Mouse (Mus musculus) megakaryocyte, adult 5-6 weeks (primary cell): ENCODE data around the gene Gm3636. TPM values are rescaled to one million over a fixed set of nuclear protein-coding genes. Genes with fewer than 3 reads are reported as not detected.
"Not testable (repeated sequence)": the region's sequence is repeated elsewhere in the genome, so short reads cannot be mapped to it uniquely, and the experiment has no call there.

Source experiments
- ATAC-seq: 2 replicates; pipeline ENCODE4 v1.8.0; 2016; ENCODE audit warnings: mild to moderate bottlenecking, inconsistent platforms; ENCODE audit not compliant: poor library complexity, severe bottlenecking
- total RNA-seq, 2 experiments: library from RNA; stranded (forward) in 1 of 2; stranded (reverse) in 1 of 2; fragments of 153-499, 151-499 nt in 1 of 2; fragments of 221-1000, 200-1000 nt in 1 of 2; gene quantifications; 2 replicates each; pipeline versions ENCODE4 v1.2.3 to v1.2.4; 2015 to 2017

The Gm3636 gene
- total RNA-seq (2015) (0.50 TPM in 1 of 2 replicates, not detected in the other), total RNA-seq (2017) (not detected in 2 replicates)

DNA sequence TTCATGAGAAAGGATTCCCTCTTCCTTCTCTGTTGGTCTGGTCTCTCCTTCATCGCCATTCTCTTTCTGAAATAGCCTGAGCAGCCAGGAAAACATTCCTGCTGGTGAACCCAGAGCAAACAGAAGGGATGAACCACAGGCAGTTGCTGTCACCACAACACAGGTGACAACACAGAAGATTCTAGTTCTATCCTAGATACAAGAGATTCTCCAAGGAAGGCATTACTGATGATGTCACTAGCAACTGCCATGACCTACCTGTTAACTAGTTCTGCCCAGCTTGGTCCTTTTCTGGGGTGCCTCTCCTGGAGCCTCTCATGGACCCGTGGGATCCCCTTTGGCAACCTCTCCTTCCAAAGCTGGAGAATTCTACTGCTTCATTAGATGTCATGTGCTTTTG lies at the start of gene Gm3636:
TSS of gene Gm3636 (minus strand) at position 101 of the 400 bp plus-strand sequence.
- not testable (repeated sequence) for ATAC-seq

DNA sequence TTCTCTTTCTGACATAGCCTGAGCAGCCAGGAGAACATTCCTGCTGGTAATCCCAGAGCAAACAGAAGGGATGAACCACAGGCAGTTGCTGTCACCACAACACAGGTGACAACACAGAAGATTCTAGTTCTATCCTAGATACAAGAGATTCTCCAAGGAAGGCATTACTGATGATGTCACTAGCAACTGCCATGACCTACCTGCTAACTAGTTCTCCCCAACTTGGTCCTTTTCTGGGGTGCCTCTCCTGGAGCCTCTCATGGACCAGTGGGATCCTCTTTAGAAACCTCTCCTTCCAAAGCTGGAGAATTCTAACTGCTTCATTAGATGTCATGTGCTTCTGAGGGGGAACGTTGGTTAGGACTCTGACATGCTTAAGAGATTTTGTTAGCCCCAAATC lies 32.2 kb upstream of the Gm3636 start, which contains the start of gene Gm8362:
TSS of gene Gm8362 (minus strand) at position 101 of the 400 bp plus-strand sequence.
- not testable (repeated sequence) for ATAC-seq

DNA sequence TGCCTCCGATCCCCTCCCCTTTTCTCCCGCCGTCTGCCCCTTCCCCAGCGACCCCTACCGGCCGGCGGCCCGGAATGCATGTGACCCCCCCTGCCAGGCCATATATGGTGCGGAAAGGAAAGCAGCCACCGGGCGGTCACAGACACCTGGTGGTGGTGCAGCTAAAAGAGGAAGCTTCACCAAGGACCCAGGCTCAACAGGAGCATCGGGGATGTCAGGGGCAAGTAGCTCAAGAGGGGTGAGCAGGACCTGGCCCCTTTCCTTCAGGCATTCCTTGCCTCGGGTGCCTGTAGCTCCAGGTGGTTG lies 15.1 kb upstream of the Gm3636 start:
- ATAC-seq = not testable (repeated sequence)

DNA sequence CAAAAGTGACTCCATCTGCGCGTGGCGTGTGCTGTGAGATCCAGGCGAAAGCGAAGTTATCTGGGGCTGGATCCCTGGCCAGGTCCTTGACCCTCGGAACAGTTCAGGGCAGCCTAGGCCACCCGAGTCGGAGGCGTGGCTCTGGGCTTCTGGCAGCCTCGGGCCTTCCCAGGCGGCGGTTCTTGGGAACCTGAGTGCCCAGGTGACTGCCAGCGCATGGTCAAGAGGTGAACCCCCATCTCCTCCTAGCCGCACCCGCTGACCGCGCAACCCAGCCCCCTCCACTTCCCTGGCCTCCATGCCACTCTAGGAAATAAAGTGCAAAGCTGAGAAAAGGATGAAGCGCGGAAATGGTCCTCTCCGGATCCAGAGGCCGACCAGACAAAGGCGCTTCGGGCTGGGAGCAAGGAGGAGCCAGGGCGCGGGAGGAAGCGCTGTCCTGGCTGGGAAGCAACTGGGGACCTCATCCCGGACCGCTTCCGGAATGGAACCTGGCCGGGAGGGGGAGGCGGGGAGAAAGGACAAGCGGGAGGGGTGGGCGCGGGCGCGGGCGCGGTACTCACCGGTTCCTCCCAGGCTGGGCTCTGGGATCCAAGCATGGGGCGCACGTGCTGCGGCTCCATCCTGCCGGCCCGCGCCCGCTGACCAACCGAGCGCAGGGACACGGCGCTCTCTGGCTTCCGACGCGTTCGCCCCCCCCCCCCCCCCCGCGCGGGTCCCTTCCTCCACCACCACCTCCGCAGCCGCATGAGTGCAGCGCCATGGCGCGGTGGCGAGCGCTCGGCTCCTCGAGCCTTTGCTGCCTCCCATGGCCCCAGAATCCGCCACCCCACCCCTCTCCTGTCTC lies 14.5 kb upstream of the Gm3636 start:
- ATAC-seq = not testable (repeated sequence)

DNA sequence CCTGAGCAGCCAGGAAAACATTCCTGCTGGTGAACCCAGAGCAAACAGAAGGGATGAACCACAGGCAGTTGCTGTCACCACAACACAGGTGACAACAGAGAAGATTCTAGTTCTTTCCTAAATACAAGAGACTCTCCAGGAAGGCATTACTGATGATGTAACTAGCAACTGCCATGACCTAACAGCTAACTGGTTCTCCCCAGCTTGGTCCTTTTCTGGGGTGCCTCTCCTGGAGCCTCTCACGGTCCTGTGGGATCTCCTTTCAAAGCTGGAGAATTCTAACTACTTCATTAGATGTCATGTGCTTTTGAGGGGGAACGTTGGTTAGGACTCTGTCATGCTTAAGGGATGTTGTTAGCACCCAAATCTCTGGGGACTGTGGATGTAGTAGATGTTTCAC lies 22.0 kb downstream of the Gm3636 start, which contains the start of gene Gm8050:
TSS of gene Gm8050 (minus strand) at position 101 of the 400 bp plus-strand sequence.
- not testable (repeated sequence) for ATAC-seq

Other genes with a start within 250 kb of the Gm3636 start
- not detected in 2 replicates for gene Gm8356, start 205.0 kb downstream of the Gm3636 start, total RNA-seq (2015)
- gene Gm8356, start 205.0 kb downstream of the Gm3636 start, total RNA-seq (2017) = not detected in 2 replicates
- gene Gm3629, start 151.7 kb downstream of the Gm3636 start, total RNA-seq (2015) = not detected in 2 replicates
- gene Gm3629, start 151.7 kb downstream of the Gm3636 start, total RNA-seq (2017) = not detected in 2 replicates
- gene Gm3460, start 119.9 kb downstream of the Gm3636 start, total RNA-seq (2015) = not detected in 2 replicates
- not detected in 2 replicates for gene Gm3460, start 119.9 kb downstream of the Gm3636 start, total RNA-seq (2017)
- gene Gm10251, start 58.2 kb downstream of the Gm3636 start, total RNA-seq (2015) = not detected in 2 replicates
- not detected in 2 replicates for gene Gm10251, start 58.2 kb downstream of the Gm3636 start, total RNA-seq (2017)
- not detected in 2 replicates for gene Gm8050, start 22.1 kb downstream of the Gm3636 start, total RNA-seq (2015)
- not detected in 2 replicates for gene Gm8050, start 22.1 kb downstream of the Gm3636 start, total RNA-seq (2017)
- not detected in 2 replicates for gene Gm8362, start 32.1 kb upstream of the Gm3636 start, total RNA-seq (2015)
- not detected in 2 replicates for gene Gm8362, start 32.1 kb upstream of the Gm3636 start, total RNA-seq (2017)
- not detected in 2 replicates for gene Gm3642, start 98.0 kb upstream of the Gm3636 start, total RNA-seq (2015)
- gene Gm3642, start 98.0 kb upstream of the Gm3636 start, total RNA-seq (2017) = not detected in 2 replicates
- not detected in 2 replicates for gene Gm3667, start 147.6 kb upstream of the Gm3636 start, total RNA-seq (2015)
- gene Gm3667, start 147.6 kb upstream of the Gm3636 start, total RNA-seq (2017) = not detected in 2 replicates
- not detected in 2 replicates for gene Gm6356, start 231.5 kb upstream of the Gm3636 start, total RNA-seq (2015)
- gene Gm6356, start 231.5 kb upstream of the Gm3636 start, total RNA-seq (2017) = not detected in 2 replicates